Mouse (Mus musculus) olfactory bulb, adult 2 months (tissue): ENCODE results near the gene Tmem184b.

ENCODE experiments used
- CTCF ChIP-seq: fragments of 200-500 bp; IDR thresholded peaks from 2 replicates; pipeline ENCODE4 v1.5.1; 2012; ENCODE audit warnings: low read depth, mild to moderate bottlenecking, low read length, moderate library complexity; ENCODE audit not compliant: insufficient read depth
- POLR2A ChIP-seq: fragments of 200-500 bp; IDR thresholded peaks from 2 replicates; pipeline ENCODE4 v1.6.1; 2012; ENCODE audit warnings: mild to moderate bottlenecking, low read depth, low read length, moderate library complexity; ENCODE audit not compliant: insufficient read depth

DNA sequence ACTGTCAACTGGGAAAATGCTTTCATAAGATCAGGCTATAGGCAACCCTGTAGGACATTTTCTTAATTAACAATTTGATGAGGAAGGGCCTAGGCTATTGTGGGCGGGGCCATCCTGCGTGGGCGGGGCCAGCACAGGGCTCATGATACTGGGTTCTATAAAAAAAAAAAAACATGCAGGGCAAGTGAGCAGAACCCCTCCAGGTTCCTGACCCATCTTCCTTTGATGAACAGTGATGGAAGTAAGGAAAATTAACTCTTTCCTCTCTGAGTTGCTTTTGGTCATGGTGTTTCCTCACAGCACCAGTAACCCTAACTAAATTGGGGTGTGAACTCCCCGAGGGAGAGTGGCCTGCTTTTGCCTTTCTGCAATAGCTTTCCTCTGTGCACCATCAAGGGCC, 25.2 kb upstream of the Tmem184b start:
- TF ChIP-seq CTCF: no peak
- TF ChIP-seq POLR2A: no peak
